Mouse (Mus musculus) MEL (cell line): Measurements from ENCODE around the gene Phgdh. TPM values are rescaled to one million over a fixed set of nuclear protein-coding genes. Genes with fewer than 3 reads are reported as not detected.

Source experiments
- DNase-seq: peaks from one replicate; pipeline ENCODE4 v3.0.0; 2011; ENCODE audit warnings: low read depth, low spot score
- H3K27ac ChIP-seq: 2 replicates; pipeline ENCODE4 v1.5.1; 2012; ENCODE audit warnings: low read depth, mild to moderate bottlenecking, control low read depth, low read length, moderate library complexity; ENCODE audit not compliant: control insufficient read depth
- H3K27me3 ChIP-seq, 2 experiments: fragments of 150-350 bp in 1 of 2; sonication (generic) in 1 of 2; 2 replicates each; pipeline ENCODE4 v1.6.1; 2012; ENCODE audit warnings: low read length in 2 of 2, mild to moderate bottlenecking in 2 of 2, improper control_type of control experiment in 1 of 2, moderate library complexity in 1 of 2; ENCODE audit not compliant: insufficient read depth in 2 of 2, control insufficient read depth in 1 of 2
- H3K36me3 ChIP-seq, 2 experiments: 2 replicates each; pipeline ENCODE4 v1.6.1; 2012 to 2014; ENCODE audit warnings: low read length in 2 of 2, improper control_type of control experiment in 1 of 2, inconsistent platforms in 1 of 2, mild to moderate bottlenecking in 1 of 2; ENCODE audit not compliant: insufficient read depth in 2 of 2, control insufficient read depth in 1 of 2
- H3K4me1 ChIP-seq, 2 experiments: fragments of 150-350 bp in 1 of 2; sonication (generic) in 1 of 2; 2 replicates each; pipeline ENCODE4 v1.6.1; 2012; ENCODE audit warnings: low read length in 2 of 2, improper control_type of control experiment in 1 of 2, mild to moderate bottlenecking in 1 of 2; ENCODE audit not compliant: insufficient read depth in 2 of 2, control insufficient read depth in 1 of 2
- H3K4me3 ChIP-seq, 2 experiments: fragments of 150-350 bp in 1 of 2; sonication (generic) in 1 of 2; 2 replicates each; pipeline ENCODE4 v1.5.1; 2012; ENCODE audit warnings: low read depth in 2 of 2, low read length in 2 of 2, mild to moderate bottlenecking in 2 of 2, moderate library complexity in 2 of 2, control low read depth in 1 of 2, improper control_type of control experiment in 1 of 2; ENCODE audit not compliant: control insufficient read depth in 1 of 2, insufficient read depth in 1 of 2
- H3K79me2 ChIP-seq: 2 replicates; pipeline ENCODE4 v1.6.1; 2012; ENCODE audit warnings: mild to moderate bottlenecking, low read length, moderate library complexity; ENCODE audit not compliant: control insufficient read depth, poor library complexity, insufficient read depth
- H3K9ac ChIP-seq: 2 replicates; pipeline ENCODE4 v1.6.1; 2012; ENCODE audit warnings: low read depth, mild to moderate bottlenecking, control low read depth, low read length, moderate library complexity; ENCODE audit not compliant: control insufficient read depth, poor library complexity, severe bottlenecking
- H3K9me3 ChIP-seq: fragments of 150-350 bp; sonication (generic); replicated peaks from 2 replicates; pipeline ENCODE4 v1.6.1; 2012; ENCODE audit warnings: mild to moderate bottlenecking, low read length, improper control_type of control experiment, moderate library complexity; ENCODE audit not compliant: insufficient read depth
- E2F4 ChIP-seq: IDR thresholded peaks from 2 replicates; pipeline ENCODE4 v1.6.1; 2011; ENCODE audit warnings: low read depth, low read length, improper control_type of control experiment, borderline replicate concordance
- ELF1 ChIP-seq: IDR thresholded peaks from 2 replicates; pipeline ENCODE4 v1.6.1; 2014; ENCODE audit warnings: low read depth, mild to moderate bottlenecking, inconsistent platforms, low read length, improper control_type of control experiment, moderate library complexity
- EP300 ChIP-seq, 2 experiments: IDR thresholded peaks; 2 replicates each; pipeline ENCODE4 v1.6.1; 2011; ENCODE audit warnings: improper control_type of control experiment in 2 of 2, low read length in 2 of 2, low read depth in 1 of 2, mild to moderate bottlenecking in 1 of 2
- ETS1 ChIP-seq: IDR thresholded peaks from 2 replicates; pipeline ENCODE4 v1.6.1; 2012; ENCODE audit warnings: low read depth, mild to moderate bottlenecking, inconsistent platforms, low read length, improper control_type of control experiment, moderate library complexity
- GABPA ChIP-seq: IDR thresholded peaks from 2 replicates; pipeline ENCODE4 v1.6.1; 2012; ENCODE audit warnings: low read depth, mild to moderate bottlenecking, inconsistent platforms, low read length, improper control_type of control experiment, moderate library complexity
- HCFC1 ChIP-seq: IDR thresholded peaks from 2 replicates; pipeline ENCODE4 v1.6.1; 2012; ENCODE audit warnings: low read depth, mild to moderate bottlenecking, inconsistent platforms, low read length, improper control_type of control experiment, moderate library complexity
- KAT2A ChIP-seq: conservative IDR thresholded peaks from 2 replicates; pipeline ENCODE4 v1.6.1; 2012; ENCODE audit warnings: low read depth, low read length, improper control_type of control experiment, inconsistent platforms
- MAX ChIP-seq: IDR thresholded peaks from 2 replicates; pipeline ENCODE4 v1.6.1; 2011; ENCODE audit warnings: low read length, improper control_type of control experiment
- MAZ ChIP-seq: IDR thresholded peaks from 2 replicates; pipeline ENCODE4 v1.6.1; 2012; ENCODE audit warnings: low read depth, mild to moderate bottlenecking, inconsistent platforms, low read length, improper control_type of control experiment
- MYC ChIP-seq: IDR thresholded peaks from 2 replicates; pipeline ENCODE4 v1.6.1; 2011; ENCODE audit warnings: low read depth, mild to moderate bottlenecking, low read length, improper control_type of control experiment, moderate library complexity
- NELFE ChIP-seq: IDR thresholded peaks from 2 replicates; pipeline ENCODE4 v1.6.1; 2011; ENCODE audit warnings: low read depth, low read length, improper control_type of control experiment
- POLR2A ChIP-seq, 2 experiments: IDR thresholded peaks; 2 replicates each; pipeline ENCODE4 v1.6.1; 2011 to 2012; ENCODE audit warnings: low read length in 2 of 2, mild to moderate bottlenecking in 2 of 2, control low read depth in 1 of 2, improper control_type of control experiment in 1 of 2, low read depth in 1 of 2, moderate library complexity in 1 of 2; ENCODE audit not compliant: control insufficient read depth in 1 of 2, insufficient read depth in 1 of 2, poor library complexity in 1 of 2
- POLR2AphosphoS2 ChIP-seq: IDR thresholded peaks from 2 replicates; pipeline ENCODE4 v1.6.1; 2011; ENCODE audit warnings: low read length, improper control_type of control experiment
- RCOR1 ChIP-seq: IDR thresholded peaks from 2 replicates; pipeline ENCODE4 v1.6.1; 2012; ENCODE audit warnings: low read depth, mild to moderate bottlenecking, inconsistent platforms, low read length, improper control_type of control experiment
- SMC3 ChIP-seq: IDR thresholded peaks from 2 replicates; pipeline ENCODE4 v1.6.1; 2011; ENCODE audit warnings: low read depth, low read length, improper control_type of control experiment
- TBP ChIP-seq: IDR thresholded peaks from 2 replicates; pipeline ENCODE4 v1.8.0; 2011; ENCODE audit warnings: low read depth, low read length, improper control_type of control experiment
- TCF12 ChIP-seq: IDR thresholded peaks from 2 replicates; pipeline ENCODE4 v1.6.1; 2014; ENCODE audit warnings: low read depth, mild to moderate bottlenecking, inconsistent platforms, low read length, improper control_type of control experiment, moderate library complexity
- USF1 ChIP-seq: IDR thresholded peaks from 2 replicates; pipeline ENCODE4 v1.6.1; 2014; ENCODE audit warnings: low read depth, mild to moderate bottlenecking, inconsistent platforms, low read length, improper control_type of control experiment, moderate library complexity
- USF2 ChIP-seq, 2 experiments: IDR thresholded peaks; 2 replicates each; pipeline ENCODE4 v1.6.1; 2011 to 2012; ENCODE audit warnings: improper control_type of control experiment in 2 of 2, low read length in 2 of 2, borderline replicate concordance in 1 of 2, inconsistent platforms in 1 of 2, low read depth in 1 of 2, mild to moderate bottlenecking in 1 of 2; ENCODE audit not compliant: insufficient read depth in 1 of 2
- ZMIZ1 ChIP-seq: IDR thresholded peaks from 2 replicates; pipeline ENCODE4 v1.6.1; 2012; ENCODE audit warnings: low read depth, mild to moderate bottlenecking, inconsistent platforms, low read length, improper control_type of control experiment, moderate library complexity
- ZNF384 ChIP-seq: IDR thresholded peaks from 2 replicates; pipeline ENCODE4 v1.6.1; 2012; ENCODE audit warnings: low read depth, mild to moderate bottlenecking, inconsistent platforms, low read length, improper control_type of control experiment
- polyA plus RNA-seq, 2 experiments: library from polyadenylated mRNA; stranded (reverse) in 1 of 2; unstranded in 1 of 2; fragments of >175 nt in 1 of 2; fragments of >200 nt in 1 of 2; gene quantifications; 2 replicates each; pipeline versions ENCODE4 v1.2.1 to v1.2.4; 2012; ENCODE audit warnings: low replicate concordance in 2 of 2, low read depth in 1 of 2; ENCODE audit not compliant: insufficient read length in 2 of 2, insufficient read depth in 1 of 2, missing spikeins in 1 of 2
- total RNA-seq: library from RNA; depleted of rRNA; stranded (reverse); fragments of 300-350 nt; gene quantifications from 2 replicates; pipeline ENCODE4 v1.2.3, GENCODE M21; 2012

The Phgdh gene
- total and polyA plus RNA-seq, 3 experiments: 247 to 303 TPM; not detected in 1

DNA sequence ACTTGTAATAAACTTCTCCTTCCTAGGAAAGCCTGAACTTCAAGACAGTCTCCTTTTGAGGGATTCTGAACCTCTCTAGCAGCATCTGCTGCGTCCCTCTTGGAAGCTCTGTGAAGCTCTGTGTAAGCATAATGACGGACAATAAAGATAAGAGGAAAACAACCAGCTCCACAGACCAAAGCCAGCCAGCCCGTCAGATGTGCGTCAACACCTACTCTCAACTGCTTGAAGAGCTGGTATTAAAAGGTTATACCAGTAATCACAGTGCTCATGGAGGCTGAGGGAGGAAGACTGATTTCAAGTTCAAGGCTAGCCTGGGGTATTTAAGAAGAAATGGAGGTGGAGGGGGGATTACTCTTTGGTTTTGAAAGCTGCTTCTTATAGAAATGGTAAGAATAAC lies 60.1 kb downstream of the Phgdh start:
- H3K4me1 ChIP-seq: peaks cover 4 to 13% of the 10 kb centered on the region in 2 experiments
- H3K27me3 ChIP-seq: peaks cover 1 to 5% of the 10 kb centered on the region in 2 experiments; a peak in 3 of 4 replicates
- H3K9me3 ChIP-seq: no peaks in the 10 kb centered on the region
- TF ChIP-seq TCF12: no peak
- no peak for TF ChIP-seq E2F4
- TF ChIP-seq SMC3: no peak
- no peak for TF ChIP-seq MAZ
- TF ChIP-seq RCOR1: no peak
- TF ChIP-seq, all 39 proteins: peak for 0
- Histone ChIP-seq H3K4me3 (no peak overlapping the region), H3K36me3 (peaks cover 0 to 9% of the 10 kb centered on the region in 2 experiments; a peak in 2 of 4 replicates), H3K79me2 (no peaks in the 10 kb centered on the region), H3K9ac (no peak overlapping the region), H3K27ac (no peak overlapping the region)
- peak; percentile 11 for DNase-seq

DNA sequence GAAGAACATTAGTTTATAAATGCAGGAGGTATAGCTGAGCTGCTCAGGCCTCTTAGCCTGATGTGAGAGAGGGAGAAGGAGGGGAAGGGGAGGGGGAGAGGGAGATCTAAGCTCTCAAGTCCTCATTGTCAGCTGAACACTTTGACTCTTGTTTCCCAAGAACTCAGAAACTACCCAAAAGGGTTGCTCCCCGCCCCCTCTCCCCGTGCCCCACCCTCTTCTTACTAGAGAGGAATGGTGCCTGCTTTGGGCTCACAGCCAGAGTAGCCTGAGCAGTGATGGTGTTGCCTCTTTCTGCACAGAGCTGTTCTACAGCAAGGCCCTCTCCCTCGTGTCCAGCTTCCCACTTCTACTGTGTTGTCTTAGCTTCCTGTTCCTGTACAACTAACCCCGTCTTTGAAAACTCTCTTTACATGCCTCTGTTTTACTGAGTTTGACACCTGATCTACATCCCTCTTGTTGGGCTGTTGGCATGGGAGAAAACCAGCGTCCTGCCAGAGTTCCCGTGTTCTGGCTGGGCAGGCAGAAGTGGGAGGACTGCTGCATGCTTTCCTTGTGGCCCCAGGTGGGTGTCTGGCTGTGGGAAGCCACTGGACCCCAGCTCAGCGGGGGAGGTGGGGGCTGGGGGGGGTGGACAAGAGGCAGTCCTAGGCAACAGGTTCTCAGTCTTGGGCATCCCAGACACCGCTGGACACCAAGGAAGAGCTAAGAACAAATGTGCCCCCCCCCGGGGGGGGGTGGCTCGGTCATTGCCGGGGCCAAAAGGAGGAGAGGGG lies 66.0 kb downstream of the Phgdh start:
- Histone ChIP-seq H3K27ac (no peak overlapping the region), H3K9ac (no peak overlapping the region), H3K9me3 (no peaks in the 10 kb centered on the region), H3K79me2 (no peaks in the 10 kb centered on the region), H3K36me3 (no peaks in the 10 kb centered on the region), H3K4me1 (peaks cover 0 to 2% of the 10 kb centered on the region in 2 experiments; a peak in 1 of 4 replicates), H3K27me3 (peaks cover 4 to 13% of the 10 kb centered on the region in 2 experiments), H3K4me3 (no peak overlapping the region)
- TF ChIP-seq NELFE: no peak
- peak; percentile 15 for DNase-seq

DNA sequence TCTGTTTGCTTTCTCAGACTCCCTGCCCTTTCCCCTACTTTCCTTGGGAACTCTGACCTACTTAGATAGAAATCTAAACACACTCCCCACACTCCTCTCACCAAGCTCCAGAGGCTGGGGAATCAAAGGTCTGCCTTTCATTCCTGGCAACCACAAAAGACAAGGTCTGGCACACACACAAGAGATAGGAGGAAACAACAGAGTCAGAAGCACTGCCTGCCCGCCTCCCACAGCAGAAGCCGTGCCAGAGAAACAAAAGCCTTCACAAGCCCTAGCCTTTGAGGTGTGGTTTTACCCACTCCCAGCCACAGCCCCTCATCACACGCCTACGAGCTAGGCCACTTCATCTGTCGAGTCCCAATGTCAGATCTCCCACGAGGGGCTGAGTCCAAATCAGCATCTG lies 72.5 kb downstream of the Phgdh start:
- H3K4me1 ChIP-seq: no peaks in the 10 kb centered on the region
- TF ChIP-seq POLR2A (IDR thresholded peaks at IDR 0.05; ENCODE audit: control insufficient read depth in 1 of 2, insufficient read depth in 1 of 2, low read depth in 1 of 2, low read length in 2 of 2, poor library complexity in 1 of 2) (no peak), HCFC1 (no peak), USF2 (IDR thresholded peaks at IDR 0.05; ENCODE audit: borderline replicate concordance in 1 of 2, insufficient read depth in 1 of 2, low read depth in 1 of 2, low read length in 2 of 2) (no peak), ELF1 (no peak), MYC (no peak), EP300 (IDR thresholded peaks at IDR 0.05; ENCODE audit: low read depth in 1 of 2, low read length in 2 of 2) (no peak), USF1 (no peak), GABPA (no peak), POLR2AphosphoS2 (no peak), TBP (no peak), ETS1 (no peak), ZMIZ1 (no peak), KAT2A (no peak), MAX (no peak), ZNF384 (no peak), TCF12 (no peak)
- TF ChIP-seq, all 39 proteins: peak for 0
- Histone ChIP-seq H3K36me3 (no peaks in the 10 kb centered on the region), H3K27ac (no peak overlapping the region), H3K9me3 (no peaks in the 10 kb centered on the region), H3K79me2 (no peaks in the 10 kb centered on the region), H3K4me3 (no peak overlapping the region), H3K27me3 (peaks cover 6 to 8% of the 10 kb centered on the region in 2 experiments), H3K9ac (no peak overlapping the region)
- peak; percentile 11 for DNase-seq
